Mouse (Mus musculus): ENCODE measurements at regions not wholly inside any gene's neighbourhood (a gene's known extent, or its start where the extent isn't known, plus 50 kb on each side); places are given as distances from the start of the nearest gene placed in this dataset.

- no peak for TF ChIP-seq CTCF (IDR thresholded peaks at IDR 0.05; ENCODE audit: control insufficient read depth, insufficient read depth, insufficient replicate concordance, low read depth, low read length)
- no peak for TF ChIP-seq POLR2A (IDR thresholded peaks at IDR 0.05; ENCODE audit: control insufficient read depth, low read depth, low read length)
Observed at GRCm38 (mm10) chr2:72546963-72547362, 71.0 kb downstream of the Cdca7 start.

Measured in testis, adult 2 months (tissue).